Mouse (Mus musculus) thymus, postnatal 14 days (tissue): Measurements from ENCODE around the gene Gps1.
A peak's percentile ranks its signal among the peaks of the same experiment; 100 is the strongest.
"Not testable (repeated sequence)": the region's sequence is repeated elsewhere in the genome, so short reads cannot be mapped to it uniquely, and the experiment has no call there.

Experiments
- DNase-seq: peaks from one replicate; pipeline ENCODE4 v3.0.0; 2021

Gps1 gene

DNA sequence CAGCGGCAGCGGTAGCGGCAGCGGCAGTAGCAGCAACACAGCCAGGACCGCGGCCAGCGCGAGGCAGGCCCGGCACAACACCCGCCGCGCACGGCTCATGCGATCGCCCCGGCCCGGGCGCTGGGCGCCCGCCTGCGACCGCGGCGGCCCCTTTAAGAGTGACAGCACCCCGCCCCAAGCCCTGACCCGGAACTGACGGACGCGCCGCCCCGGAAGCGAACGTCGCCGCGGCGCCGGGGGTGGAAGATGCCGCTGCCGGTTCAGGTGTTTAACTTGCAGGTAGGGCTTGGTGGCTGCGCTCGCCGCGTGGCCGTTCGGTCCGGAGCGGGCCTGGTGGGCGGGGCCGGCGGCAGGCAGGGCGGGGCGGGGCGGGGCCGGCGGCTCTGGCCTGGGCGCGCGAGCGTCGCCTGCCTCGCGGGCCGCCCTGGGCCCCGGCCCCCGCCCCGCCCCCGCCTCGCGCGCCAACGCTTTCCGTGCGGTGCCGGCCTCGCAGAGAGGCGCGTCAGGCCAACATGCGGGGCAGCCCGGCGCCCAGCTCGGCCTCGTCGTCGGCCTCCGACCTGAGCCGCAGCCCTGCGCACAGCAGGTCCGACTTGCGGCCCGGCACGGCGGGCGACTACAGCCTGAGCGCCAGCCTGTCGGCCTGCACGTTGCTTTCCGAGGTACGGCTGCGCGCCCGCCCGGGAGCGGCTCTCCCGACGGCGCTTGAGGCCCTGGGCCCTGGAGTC, at the start of gene Gps1, which contains the start of gene Rfng:
Gene Gps1, plus strand, starts transcription at position 209 of the 728 bp plus-strand sequence.
Gene Rfng, minus strand, starts transcription at position 144 of the 728 bp plus-strand sequence.
- DNase-seq, result peak; percentile 89

DNA sequence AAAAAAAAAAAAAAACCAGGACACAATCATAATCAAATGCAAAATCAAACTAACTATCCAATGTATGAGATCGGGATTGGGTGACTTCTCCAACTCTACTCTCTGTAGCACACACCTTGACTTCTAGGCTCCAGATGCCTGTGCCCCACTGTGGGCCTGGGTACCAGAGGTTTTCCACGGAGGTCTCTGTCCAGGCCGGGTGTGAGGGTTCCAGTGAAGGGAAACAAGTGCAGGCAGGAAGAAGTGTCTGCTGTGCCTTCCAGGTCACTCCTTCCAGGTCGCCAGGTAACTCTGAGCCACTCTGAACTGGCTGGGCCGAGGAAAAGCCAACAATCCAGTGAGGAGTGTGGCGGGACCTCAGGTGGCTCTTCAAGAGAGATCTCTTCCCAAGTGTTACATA, 47.6 kb upstream of the Gps1 start:
- DNase-seq, result no peak

DNA sequence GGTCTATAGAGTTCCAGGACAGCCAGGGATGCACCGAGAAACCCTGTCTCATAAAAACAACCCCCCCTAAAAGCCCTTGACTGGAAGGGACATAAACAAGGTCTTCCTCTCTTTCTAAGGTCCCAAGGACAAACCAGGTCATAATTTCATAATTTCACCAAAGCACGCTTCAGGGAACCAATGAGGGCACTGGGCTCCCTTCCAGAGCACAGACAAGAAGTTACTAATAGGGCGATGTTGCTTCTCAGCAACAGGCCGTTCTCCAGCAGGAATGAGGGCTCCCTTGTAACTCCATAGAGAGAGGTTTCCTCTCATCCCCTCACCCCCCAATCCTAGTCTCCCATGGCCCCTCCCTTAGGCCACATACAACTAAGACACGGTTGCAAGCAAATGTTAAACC, 43.1 kb upstream of the Gps1 start:
- DNase-seq, result no peak

DNA sequence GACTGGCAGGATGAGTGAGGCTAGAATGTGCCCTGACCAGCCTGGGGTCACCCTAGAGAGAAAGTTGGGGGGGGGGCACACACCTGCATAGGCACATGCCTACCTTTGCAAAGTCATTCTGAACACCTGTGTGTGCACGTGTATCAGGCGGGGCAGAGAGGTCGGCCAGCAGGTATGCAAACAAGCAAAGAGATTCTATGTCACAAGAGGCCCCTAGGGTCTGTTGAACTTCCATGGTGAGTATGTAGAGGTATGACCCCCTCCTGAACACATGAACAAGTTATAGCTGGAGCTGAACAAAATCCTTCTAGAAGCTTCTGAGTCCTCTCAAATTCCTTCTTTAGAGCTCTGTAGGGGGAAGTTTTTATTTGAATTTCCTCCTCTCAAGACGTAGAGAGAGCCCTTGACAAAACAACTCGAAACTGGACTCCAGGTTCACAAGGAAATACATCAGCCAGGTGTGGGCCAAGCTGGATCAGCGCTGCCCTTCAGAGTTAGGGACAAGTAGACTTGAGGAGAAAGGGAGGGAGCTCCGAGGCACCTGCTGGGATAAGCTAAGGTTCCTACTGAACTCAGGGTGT, 39.9 kb upstream of the Gps1 start:
- DNase-seq, result no peak

DNA sequence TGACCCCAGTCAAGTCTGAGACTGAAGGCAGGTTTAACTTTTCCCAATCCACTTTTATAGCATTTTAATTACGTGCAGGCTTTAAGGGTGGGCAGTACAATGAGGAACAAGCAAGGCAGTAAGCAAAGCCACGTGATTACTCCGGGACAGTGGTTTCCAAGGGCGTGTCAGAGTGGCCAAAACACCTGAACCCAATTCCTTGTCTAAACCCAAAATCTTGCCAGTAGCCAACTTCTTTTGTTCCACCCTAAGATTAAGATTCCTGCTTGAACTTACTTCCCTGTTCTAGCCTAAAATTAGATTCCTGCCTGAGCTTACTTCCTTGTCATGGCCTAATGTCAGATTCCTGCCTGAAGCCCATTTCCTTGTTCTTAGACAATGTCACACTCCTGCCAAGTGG, 36.1 kb upstream of the Gps1 start:
- no peak for DNase-seq

DNA sequence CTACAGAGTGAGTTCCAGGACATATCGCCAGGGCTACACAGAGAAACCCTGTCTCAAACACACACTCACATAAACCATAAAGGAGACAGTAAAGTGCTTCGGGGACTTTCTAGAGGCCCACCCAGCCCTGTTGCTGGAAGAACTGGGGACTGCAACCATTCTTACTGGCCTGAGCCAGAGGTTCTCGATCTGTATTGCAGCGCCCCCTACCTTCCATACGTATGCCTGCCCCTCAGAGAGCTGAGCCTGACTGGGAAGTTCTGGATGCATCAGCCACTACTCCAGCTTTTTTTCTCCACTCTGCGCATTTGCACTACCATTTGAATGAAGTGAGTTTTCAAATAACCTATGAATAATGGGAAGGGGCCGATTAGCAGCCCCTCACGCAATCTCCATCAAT, 34.6 kb upstream of the Gps1 start:
- DNase-seq, result peak; percentile 51

DNA sequence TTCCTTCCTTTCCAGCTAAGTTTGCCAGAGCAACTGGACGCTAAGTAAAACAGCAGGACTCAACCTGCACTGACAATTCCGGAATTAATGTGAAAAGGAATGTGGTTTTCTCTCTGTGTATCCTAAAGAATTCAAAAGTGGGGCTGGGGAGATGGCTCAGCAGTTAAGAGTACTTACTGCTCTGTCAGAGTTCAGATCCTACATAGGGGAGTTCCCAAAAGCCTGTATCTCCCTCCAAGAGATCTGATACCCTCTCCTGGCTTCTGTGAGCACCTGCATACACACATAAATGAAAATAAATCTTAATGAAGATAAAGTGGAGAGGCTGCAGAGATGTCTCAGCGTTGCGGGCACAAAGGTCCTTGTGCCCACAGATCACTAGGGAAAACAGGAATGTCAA, 32.5 kb upstream of the Gps1 start:
- no peak for DNase-seq

DNA sequence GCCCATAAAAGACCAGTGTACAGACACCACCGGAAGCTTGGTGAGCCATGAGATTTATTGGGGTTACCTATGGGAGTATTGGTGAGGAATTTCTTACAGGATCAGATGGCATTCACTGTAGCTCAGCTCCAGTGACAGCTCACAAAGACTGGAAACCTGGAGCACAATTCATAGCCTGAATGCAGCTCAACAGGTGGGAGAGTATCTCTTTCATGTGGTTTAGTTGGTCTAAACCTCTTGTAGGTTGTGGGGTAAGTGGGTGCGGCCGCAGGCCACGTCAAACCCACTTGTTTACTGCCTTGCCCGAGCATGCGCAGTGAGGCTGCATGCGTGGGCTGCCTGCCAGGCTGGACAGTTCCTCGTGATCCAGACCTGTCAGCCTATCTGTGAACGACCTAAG, 23.8 kb upstream of the Gps1 start:
- no peak for DNase-seq

DNA sequence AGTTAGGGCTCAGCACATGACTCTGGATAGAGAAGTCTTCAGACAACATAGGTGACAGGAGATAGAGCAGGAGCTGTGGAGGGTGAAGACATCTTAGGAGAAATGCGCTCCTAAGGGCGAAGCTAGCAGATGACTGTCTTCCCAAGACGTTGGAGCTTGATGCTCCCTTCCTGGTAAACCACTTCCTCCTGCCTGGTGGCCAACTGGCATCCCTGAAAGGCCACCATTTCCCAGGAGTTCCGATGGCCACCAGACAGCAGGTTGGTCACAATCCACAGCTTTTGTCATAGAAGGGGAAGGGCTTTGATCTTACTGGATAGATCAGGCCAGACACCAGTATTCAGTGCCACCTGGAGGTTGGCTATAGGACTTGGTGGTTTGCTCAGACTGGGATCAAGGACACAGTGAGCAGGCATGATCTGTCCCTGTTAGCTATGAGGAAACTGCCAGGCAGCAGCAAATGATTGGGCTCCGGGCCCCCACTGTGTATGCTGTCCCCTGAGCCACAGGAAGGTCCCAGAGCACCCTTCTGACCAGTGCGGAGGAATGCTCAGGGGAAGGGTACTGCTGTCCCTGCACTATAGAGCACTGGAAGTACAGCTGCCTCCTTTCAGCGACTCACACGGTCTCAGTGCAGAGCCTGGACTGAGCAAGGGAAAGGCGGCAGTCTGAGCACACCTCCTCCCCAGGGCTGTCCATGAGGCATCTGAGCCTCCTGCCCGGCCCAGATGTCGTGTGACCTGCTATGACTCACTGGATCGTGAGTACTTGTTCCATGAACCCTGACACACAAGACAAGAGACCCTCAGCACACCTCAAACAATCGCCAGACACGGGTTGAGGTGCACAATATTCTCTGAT, 22.0 kb upstream of the Gps1 start:
- no peak for DNase-seq

DNA sequence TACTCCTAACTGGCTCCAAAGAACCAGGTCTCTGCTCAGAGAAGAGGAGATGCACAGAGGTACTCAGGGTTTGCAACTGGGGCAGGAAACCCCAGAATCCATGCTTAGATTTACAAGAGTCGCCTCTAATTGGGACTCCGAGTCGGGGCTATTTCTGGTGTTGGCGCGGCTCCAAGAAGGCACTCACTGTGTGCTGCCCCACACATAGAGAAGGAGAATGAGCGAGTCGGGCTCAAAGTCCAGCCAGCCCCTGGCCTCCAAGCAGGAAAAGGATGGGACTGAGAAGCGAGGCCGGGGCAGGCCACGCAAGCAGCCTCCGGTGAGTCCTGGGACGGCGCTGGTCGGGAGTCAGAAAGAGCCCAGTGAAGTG, 21.4 kb upstream of the Gps1 start, which contains the start of gene Hmga1b:
Gene Hmga1b, plus strand, starts transcription at position 123 of the 370 bp plus-strand sequence.
- DNase-seq, result not testable (repeated sequence)

DNA sequence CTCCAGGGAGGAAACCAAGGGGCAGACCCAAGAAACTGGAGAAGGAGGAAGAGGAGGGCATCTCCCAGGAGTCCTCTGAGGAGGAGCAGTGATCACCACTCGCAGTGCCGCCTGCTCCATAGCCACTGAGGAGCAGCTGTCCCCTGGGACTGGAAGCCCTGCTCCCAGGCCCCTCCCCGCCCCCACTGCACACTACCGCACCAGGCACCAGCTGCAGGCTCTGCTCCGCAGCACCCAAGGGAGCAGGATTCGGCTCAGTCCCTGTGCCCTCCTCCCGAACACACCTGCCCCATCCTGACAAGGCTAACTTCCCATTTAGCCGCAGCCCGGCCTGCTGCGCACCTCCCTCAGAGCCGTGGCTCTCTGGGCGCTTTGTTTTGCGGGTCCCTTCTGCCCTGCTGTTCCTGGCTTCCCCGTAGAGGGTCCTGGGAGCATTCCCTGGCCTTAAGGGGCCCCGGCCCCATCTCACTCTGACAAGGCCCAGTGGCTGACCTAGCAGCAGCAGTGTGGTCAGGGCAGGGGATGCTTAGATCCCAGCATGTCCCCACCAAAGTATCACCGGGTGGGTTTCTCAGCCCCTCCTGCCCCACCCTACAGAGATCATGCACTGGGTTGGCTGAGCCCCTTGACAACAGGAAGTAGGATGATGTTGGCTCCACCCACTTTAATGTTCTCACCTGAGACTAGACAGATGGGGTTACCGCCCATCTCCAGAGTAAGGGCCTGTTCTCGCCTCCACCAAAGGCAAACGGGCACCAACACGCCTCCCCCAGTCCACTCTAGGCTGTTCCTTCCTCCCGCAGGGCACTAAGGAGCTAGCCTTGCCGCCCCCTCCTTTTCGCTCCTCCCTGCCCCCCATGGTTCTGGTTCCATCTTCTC, 20.7 kb upstream of the Gps1 start:
- not testable (repeated sequence) for DNase-seq

DNA sequence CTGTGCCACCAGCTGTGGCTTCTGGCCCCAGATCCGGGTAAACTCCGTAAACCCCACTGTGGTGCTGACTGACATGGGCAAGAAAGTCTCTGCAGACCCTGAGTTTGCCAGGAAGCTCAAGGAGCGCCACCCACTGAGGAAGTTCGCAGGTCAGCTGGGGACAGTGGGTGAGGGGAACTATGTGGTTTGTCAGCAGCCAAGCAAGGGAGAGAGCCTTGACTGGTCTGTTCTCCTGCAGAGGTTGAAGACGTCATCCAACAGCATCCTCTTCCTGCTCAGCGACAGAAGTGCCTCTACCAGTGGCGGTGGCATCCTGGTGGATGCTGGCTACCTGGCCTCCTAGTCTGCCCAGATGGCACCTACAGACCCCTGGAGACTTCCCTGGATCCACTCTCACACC, 17.0 kb upstream of the Gps1 start:
- DNase-seq, result not testable (repeated sequence)

DNA sequence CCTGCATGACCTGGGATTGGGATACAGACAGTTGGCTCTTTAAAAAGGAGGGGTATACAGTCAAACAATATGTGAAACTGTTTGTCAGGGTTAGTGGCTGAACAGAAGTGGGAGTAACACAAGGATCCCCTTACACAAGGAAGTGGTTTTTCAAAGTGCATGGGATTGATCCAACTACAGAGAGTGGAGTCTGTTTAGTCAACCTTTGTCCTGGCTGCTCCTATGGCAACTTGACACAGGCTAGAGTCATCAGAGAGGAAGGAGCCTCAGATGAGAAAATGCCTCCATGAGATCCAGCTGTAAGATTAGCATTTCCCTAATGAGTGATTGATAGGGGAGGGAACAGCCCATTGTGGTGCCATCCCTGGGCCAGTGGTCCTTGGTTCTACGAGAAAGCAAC, 15.9 kb upstream of the Gps1 start:
- DNase-seq, result peak; percentile 1

DNA sequence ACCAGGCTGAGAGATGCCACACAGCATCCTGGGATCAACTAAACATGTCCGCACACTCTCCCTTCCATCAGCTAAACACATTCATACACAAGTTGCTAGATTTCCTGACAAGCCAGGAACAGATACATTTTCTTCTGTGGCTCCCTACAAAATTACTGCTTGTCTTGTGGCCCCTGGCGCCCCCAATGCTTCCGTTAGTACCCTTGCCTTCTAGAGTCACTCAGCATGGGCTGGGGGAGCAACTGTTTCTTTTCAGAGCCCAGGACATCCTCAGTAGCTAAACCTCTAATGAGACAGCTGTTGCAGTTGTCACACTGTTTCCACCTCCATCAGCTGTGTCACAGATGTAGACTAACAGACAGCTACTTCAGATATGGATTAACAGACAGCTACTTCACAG, 11.3 kb upstream of the Gps1 start:
- peak; percentile 1 for DNase-seq

DNA sequence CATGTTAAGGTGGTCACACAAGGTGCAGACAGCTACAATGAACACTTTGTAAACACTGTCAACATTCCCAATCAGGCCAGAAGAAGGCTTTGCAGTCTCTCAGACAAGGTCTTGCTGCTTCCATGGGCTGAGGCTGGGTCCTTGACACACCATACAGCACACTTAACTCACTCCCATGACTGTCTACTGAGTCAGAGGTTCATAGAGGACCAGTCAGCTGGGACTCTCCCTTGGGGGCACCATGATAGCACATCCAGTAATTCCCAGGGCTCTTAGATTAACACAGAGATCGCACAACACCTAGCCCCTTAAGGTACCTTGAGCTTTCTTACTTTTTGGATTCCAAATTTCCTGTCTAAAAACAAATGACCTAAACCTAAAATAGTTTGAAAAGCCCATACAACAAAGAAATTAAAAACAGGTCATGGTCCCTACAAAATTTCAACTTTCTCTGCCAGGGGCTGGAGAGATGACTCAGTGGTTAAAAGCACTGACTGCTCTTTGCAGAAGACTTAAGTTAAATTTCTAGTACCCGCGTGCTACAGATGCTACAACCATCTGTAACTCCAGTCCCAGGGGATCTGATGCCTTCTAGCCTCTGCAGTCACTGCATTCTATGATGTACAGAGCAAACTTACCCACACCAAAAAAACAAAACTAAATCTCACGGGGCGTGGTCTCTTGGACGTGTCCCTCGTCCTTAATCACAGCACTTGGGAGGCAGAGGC, 10.4 kb upstream of the Gps1 start:
- DNase-seq, result peak; percentile 1

DNA sequence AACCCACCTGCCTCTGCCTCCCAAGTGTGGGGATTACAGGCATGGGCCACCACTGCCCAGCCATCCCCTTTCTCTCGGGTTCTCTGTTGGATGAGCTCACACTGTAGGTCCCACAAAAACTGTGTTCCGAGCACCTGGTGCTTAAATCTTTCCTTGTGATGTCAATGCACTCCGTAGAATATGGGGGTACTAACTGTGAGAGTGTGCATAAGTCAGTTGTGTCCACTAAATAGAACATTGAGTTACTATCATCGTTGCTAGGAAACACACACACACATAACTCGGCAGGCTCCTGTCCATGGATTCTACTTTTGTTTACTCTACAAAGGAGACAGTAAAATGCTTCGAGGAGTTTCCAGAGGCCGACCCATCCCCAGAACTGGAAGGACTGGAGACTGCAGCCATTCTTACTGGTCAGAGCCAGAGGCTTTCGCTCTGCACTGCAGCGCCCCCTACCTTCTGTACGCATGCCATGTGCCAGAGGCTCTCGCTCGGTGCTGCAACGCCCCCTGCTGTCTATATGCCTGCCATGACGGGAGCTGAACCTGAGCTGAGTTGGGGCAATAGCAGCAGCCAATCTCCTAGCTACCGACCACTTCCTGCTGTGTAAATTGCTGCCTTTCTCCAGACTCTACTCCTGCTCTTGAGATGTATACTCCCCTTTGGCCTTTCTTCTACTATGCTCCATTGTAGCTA, 8.2 kb upstream of the Gps1 start:
- peak; percentile 95 for DNase-seq

DNA sequence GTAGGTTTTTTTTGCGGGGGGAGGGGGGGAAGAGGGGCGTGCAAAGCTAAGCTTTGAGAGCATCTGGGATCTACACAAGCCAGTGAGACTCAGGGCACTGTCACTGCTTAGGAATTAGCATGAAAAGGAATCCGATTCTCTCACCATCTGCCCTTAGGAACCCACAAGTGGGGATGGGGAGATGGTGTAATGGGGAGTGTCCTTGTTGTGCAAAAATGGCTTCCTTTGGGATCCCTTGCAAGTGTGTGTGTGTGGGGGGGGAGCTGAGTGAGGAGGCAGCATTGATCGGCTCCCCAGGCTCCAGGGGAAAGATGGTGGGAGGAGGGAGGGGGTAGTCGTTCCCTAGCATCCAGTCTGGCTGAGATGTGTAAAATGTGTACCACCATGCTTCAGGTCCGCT, 6.9 kb upstream of the Gps1 start:
- DNase-seq, result no peak

DNA sequence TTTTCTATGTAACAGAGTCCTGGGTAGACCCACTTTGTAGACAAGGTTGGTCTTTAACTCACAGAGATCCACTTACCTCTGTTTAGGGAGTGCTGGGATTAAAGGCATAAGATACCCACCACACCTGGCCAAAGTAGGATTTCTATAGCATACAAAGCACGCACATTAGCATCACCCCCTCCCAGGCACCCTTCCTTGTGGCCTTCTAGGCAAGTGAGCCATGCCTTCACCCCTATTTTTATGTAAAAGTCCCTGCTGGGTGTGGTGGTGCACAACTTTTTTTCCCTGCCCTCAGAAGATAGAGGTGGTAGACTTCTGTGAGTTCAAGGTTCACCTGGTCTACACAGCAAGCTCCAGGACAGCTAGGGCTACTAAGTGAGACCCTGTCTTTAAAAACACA, 4.2 kb upstream of the Gps1 start:
- DNase-seq, result no peak

DNA sequence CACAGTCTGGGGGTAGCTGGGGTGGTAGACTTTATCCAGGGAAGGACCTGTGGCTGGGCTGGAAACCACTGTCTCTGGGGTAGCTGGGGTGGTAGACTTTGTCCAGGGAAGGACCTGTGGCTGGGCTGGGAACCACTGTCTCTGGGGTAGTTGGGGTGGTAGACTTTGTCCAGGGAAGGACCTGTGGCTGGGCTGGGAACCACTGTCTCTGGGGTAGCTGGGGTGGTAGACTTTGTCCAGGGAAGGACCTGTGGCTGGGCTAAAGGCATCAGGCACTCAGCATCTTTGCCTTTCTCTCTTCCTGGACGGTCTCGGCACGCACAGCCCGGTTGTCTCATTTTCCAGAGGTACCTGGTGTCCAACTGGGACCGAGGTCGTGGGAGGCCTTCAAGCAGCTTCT, 2.7 kb upstream of the Gps1 start:
- not testable (repeated sequence) for DNase-seq

DNA sequence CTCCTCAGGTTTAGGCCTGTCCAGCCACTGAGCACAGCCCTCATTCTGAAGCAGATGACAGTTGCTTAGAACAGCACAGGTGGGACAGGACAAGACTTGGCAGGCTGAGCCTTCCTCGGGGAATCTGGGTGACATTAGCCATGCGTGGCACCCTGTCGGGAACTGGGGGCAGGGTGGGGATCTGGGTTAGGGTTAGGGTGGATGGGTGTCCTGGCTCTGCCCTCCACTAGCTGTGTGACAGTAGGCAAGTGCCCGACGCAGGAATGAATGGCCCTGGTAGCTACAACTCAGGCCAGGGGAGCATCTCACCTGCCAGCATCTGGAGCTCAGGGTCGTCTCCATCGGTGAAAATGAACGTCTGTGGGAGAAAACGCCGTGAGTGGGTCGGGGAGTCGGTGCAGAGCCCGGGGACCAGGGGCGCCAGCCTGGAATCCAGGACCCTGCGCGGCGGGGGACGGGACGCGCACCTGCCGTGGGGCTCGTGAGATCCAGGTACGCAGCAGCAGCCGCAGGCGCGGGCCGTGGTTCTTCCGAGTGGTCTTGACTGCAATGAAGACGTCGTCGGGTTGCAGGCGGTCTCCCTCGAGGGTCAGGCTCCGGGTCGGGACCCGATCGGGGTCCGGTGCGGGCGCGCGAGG, 527 bp upstream of the Gps1 start:
- DNase-seq, result no peak

DNA sequence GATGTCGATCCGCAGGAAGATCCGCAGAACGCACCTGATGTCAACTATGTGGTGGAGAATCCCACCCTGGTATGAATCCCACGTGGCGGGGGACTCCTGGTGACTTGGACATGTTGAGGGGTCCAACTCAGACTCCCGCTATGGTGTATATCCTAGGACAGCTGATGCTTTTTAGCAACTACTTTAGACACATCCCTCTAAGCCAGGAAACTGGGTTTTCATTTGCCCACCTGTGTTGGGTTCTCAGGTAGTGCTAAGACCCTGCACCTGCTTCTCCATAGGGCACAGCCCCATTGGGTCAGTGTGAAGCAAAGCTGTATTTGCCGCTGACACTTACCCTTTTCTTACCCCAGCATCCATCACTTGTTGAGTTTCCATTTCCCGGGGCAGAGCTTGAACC, 1.1 kb downstream of the Gps1 start:
- DNase-seq, result no peak
